Comparison of ENCODE assay signal across 8 mouse cellular contexts in the genomic region with DNA sequence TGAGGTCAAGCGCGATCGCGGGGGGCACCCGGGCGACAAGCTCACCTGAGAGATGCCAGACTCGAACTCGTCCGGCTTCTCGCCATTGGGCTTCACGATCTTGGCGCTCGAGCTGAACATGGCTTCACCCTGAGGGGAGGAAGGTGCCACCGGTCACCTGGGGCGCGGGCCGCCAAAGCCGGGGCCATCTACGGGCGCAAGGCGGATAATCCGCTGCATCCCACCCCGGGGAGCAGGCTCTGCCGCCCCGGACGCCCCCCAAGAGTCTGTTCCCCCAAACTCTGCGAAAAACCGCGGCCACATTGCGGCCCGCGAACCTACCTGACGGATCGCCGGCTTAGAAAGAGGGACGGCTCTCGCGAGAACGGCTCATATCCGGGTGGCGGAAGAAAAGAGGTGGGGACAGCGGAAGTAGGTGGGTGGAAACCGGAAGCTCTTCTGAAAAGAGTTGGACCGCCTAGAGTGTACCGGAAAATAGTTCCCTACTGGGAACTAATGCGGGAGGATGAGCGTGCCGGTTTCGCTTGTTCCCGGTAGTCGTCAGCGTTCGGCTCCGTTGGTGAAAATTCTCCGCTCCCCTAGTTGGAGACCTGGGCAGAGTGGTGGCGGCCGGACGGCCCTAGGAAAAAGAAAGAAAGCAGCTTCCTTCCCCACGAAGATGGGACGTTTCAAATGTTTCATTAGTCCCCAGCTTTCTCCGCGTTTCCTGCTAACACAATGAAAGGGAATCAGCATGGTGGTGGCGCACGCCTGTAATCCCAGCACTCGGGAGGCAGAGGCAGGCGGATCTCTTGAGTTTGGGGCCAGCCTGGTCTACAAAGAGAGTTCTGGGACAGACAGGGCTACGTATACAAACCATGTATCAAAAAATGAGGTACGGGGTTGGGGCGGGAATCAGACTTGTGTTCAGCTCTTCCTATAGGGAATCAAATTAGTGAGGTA. TPM values are rescaled to one million over a fixed set of nuclear protein-coding genes. Genes with fewer than 3 reads are reported as not detected.
DNase-seq lines count a peak whose midpoint lies in the region; ATAC-seq and TF ChIP-seq lines count a peak whose summit lies in the region.

A gene (minus strand): TSS at position 419 of the 942 bp plus-strand sequence.

- peak within 1 kb of the TSS; percentile 100 for H3K9ac ChIP-seq in hindbrain, embryonic 13.5 days

- H3K4me1 ChIP-seq in hindbrain, embryonic 13.5 days (replicated peaks), result peaks cover 29% of the 10 kb centered on the region

- 6% methylated on average over 69 of the region's 69 CpGs for WGBS in hindbrain, embryonic 13.5 days

- H3K27me3 ChIP-seq in Patski, result no peaks in the 10 kb centered on the region
- H3K27me3 ChIP-seq in hindbrain, embryonic 13.5 days, result no peaks in the 10 kb centered on the region

- in situ Hi-C loops in Patski (cut with MboI; ENCODE audit: low pct_unique_long_range_greater_than_20kb), result no loop called here

- H3K36me3 ChIP-seq in hindbrain, embryonic 13.5 days, result peaks cover 36% of the 10 kb centered on the region

- peak within 1 kb of the TSS; percentile 80 for H3K4me2 ChIP-seq in hindbrain, embryonic 13.5 days

- peak within 1 kb of the TSS; percentile 94 for H3K27ac ChIP-seq in hindbrain, embryonic 13.5 days

- DNase-seq in Patski (ENCODE audit: low read depth, low spot score), result peak; percentile 77
- peak; percentile 95 to 96 for DNase-seq in cerebellum, postnatal 14 days
- DNase-seq in frontal cortex, postnatal 14 days (ENCODE audit: low spot score in 2 of 2), result peak; percentile 91 to 93
- peak; percentile 85 to 90 for DNase-seq in layer of hippocampus, postnatal 25 days (ENCODE audit: extremely low spot score in 1 of 2, low spot score in 1 of 2)
- peak; percentile 94 for DNase-seq in lung, postnatal 25 days (ENCODE audit: low spot score)
- peak; percentile 96 for DNase-seq in retina, embryonic 14.5 days (ENCODE audit: low spot score)
- DNase-seq in thymus, postnatal 4 days, result peak; percentile 91

- ATAC-seq in Patski, result peak; percentile 88
- ATAC-seq in hindbrain, embryonic 13.5 days (ENCODE audit: low FRiP score), result peak; percentile 97

- no peak for TF ChIP-seq CTCF in Patski (IDR thresholded peaks at IDR 0.05)

- POLR2A ChIA-PET in Patski (lab: Charles Lee), result interaction anchor here (1.0 kb wide), 1 partner anchor 39 kb away, joined by 4 read pairs; a partner anchor contains a TSS

- H3K9me3 ChIP-seq in hindbrain, embryonic 13.5 days, result no peaks in the 10 kb centered on the region

- CTCF ChIA-PET in Patski (lab: Charles Lee), result no interaction called here

- peak within 1 kb of the TSS; percentile 85 for H3K4me3 ChIP-seq in hindbrain, embryonic 13.5 days

RNA-seq across cellular contexts. Expression of the gene that starts here (rescaled TPM):
- 526 TPM for polyA plus RNA-seq in Patski (2021)
- polyA plus RNA-seq in hindbrain, embryonic 13.5 days (2015; fragmentation: Nextera tagmentation; extraction: Ambion mirVana), result 522 and 548 TPM in 2 replicates
- 100 to 1,000 TPM; 257 to 314 TPM for total RNA-seq in layer of hippocampus, postnatal 25 days (2021)

Comparison
In these comparisons a context has a peak if more than half of its experiments do, and no peak if none do; other contexts are left out.
1. Peak in every context shown above with its lines: DNase-seq, ATAC-seq, H3K4me3 ChIP-seq and H3K27ac ChIP-seq.